Mouse (Mus musculus) heart, embryonic 13.5 days (tissue): ENCODE measurements at regions not wholly inside any gene's neighbourhood (a gene's known extent, or its start where the extent isn't known, plus 50 kb on each side); places are given as distances from the start of the nearest gene placed in this dataset.

ENCODE experiments used
- ATAC-seq: fragments of 200-750 bp; cut with Nextera tagmentation; 2 replicates; pipeline ENCODE4 v1.8.0; 2017; ENCODE audit warnings: moderate TSS enrichment; ENCODE audit not compliant: insufficient number of reproducible peaks, low FRiP score, low TSS enrichment; ENCODE audit errors: extremely low read depth
- H3K27ac ChIP-seq: fragments of 300-500 bp; sonication (generic); replicated peaks from 2 replicates; pipeline ENCODE4 v1.5.1; 2015; ENCODE audit warnings: moderate library complexity, mild to moderate bottlenecking, inconsistent platforms
- H3K27me3 ChIP-seq: fragments of 300-500 bp; sonication (generic); replicated peaks from 2 replicates; pipeline ENCODE4 v1.6.1; 2015; ENCODE audit warnings: mild to moderate bottlenecking, inconsistent platforms
- H3K36me3 ChIP-seq: fragments of 300-500 bp; sonication (generic); 2 replicates; pipeline ENCODE4 v1.6.1; 2015; ENCODE audit warnings: mild to moderate bottlenecking, inconsistent platforms
- H3K4me1 ChIP-seq: fragments of 300-500 bp; sonication (generic); 2 replicates; pipeline ENCODE4 v1.6.1; 2015; ENCODE audit warnings: inconsistent platforms
- H3K4me2 ChIP-seq: fragments of 300-500 bp; sonication (generic); 2 replicates; pipeline ENCODE4 v1.6.1; 2015; ENCODE audit warnings: inconsistent platforms, mild to moderate bottlenecking, moderate library complexity
- H3K4me3 ChIP-seq: fragments of 300-500 bp; sonication (generic); 2 replicates; pipeline ENCODE4 v1.5.1; 2015; ENCODE audit warnings: moderate library complexity, mild to moderate bottlenecking, inconsistent platforms
- H3K9ac ChIP-seq: fragments of 300-500 bp; sonication (generic); 2 replicates; pipeline ENCODE4 v1.6.1; 2015; ENCODE audit warnings: inconsistent platforms, mild to moderate bottlenecking, moderate library complexity
- H3K9me3 ChIP-seq: fragments of 300-500 bp; sonication (generic); 2 replicates; pipeline ENCODE4 v1.6.1; 2016; ENCODE audit warnings: inconsistent platforms
- WGBS: fragments of 180-500 bp; shearing (Covaris S2); methylation state at CpG from one replicate; pipeline ENCODE4 v1.1.7; 2015; ENCODE audit warnings: mixed read lengths; 5-methylcytosine and 5-hydroxymethylcytosine counted together

DNA sequence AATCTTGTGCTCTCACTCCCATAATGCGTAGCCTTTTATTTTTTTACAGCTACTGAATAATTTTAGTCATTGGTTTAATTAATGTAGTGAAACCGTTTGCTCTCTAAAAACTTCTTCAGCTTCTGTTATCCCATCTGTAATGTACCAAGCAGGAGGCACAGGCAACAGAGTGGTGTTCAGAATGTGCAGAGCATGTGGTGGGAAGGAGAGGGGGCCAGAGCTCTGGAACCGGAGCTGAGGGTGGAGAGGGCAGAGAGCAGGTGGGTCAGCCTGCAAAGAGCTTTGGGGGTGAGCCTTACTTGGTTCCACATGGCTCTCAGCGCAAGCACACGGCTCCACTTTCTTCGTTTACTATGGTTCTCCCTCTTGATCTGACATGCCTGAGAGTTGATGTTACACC is 739.6 kb upstream of the Arrdc4 start:
- Histone ChIP-seq H3K9ac (no peak overlapping the region), H3K9me3 (no peaks in the 10 kb centered on the region), H3K27me3 (no peaks in the 10 kb centered on the region; the same call in 1 of the 2 replicates), H3K4me3 (no peak overlapping the region), H3K36me3 (no peaks in the 10 kb centered on the region), H3K4me2 (no peak overlapping the region), H3K27ac (no peak overlapping the region), H3K4me1 (peaks cover 6% of the 10 kb centered on the region; the same call in 1 of the 2 replicates)
- WGBS = 58% methylated on average over 6 of the region's 6 CpGs
- no peak for ATAC-seq

DNA sequence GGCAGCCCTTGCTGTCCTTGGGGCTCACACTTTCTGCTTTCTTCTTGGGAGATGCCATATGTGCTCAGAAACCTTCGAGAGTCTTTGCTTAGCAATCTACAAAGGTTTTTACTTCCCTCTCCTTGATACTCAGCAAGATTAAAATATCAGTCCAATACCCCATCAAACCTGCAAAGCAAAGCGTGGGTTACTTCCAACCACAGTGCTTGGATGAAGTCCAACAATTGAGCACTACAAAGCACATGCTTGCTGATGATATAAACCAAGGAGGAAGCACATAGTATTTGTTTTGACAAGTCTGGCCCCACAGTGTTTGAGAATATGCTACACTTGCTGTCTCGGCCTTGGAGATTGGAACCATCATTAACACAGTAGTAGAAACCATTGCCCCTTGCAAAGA is 738.1 kb upstream of the Arrdc4 start:
- Histone ChIP-seq H3K27me3 (no peaks in the 10 kb centered on the region; the same call in 1 of the 2 replicates), H3K4me3 (no peak overlapping the region), H3K27ac (no peak overlapping the region), H3K4me1 (no peaks in the 10 kb centered on the region), H3K4me2 (no peak overlapping the region), H3K36me3 (no peaks in the 10 kb centered on the region), H3K9ac (no peak overlapping the region), H3K9me3 (no peaks in the 10 kb centered on the region)
- no peak for ATAC-seq
- WGBS = 40% methylated on average over 3 of the region's 3 CpGs

DNA sequence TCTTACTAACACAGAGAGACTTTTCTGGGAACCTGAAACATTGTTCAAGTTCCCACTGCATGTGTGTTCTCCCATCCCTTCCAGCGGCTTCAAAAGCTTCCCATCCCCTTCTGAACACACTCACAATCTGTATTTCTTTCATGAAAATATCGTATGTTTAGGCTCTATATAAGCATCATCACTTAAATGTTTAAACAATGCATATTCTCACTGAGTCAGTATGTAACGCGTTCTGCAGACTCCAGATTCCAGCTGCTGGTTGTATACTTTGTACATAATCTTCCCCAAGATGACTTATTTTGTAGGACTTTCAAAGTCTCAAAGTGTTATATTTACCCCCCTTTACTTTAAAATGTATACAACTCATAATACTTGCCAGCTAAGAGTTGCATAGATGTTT is 735.5 kb upstream of the Arrdc4 start:
- H3K4me2 ChIP-seq = no peak overlapping the region
- H3K36me3 ChIP-seq = no peaks in the 10 kb centered on the region
- H3K4me3 ChIP-seq = no peak overlapping the region
- 74% methylated on average over 4 of the region's 4 CpGs for WGBS
- no peaks in the 10 kb centered on the region for H3K4me1 ChIP-seq
- no peak overlapping the region for H3K9ac ChIP-seq
- no peak overlapping the region for H3K27ac ChIP-seq
- no peaks in the 10 kb centered on the region for H3K9me3 ChIP-seq
- no peaks in the 10 kb centered on the region; the same call in 1 of the 2 replicates for H3K27me3 ChIP-seq
- no peak for ATAC-seq
